Mouse (Mus musculus) heart, adult 9 months (tissue): ENCODE data around the gene Tmem106a.
A peak's percentile ranks its signal among the peaks of the same experiment; 100 is the strongest.

ENCODE experiments used
- DNase-seq, 2 experiments: peaks; one replicate each; pipeline ENCODE4 v3.0.0; 2022; ENCODE audit warnings: low spot score in 2 of 2

Tmem106a gene

DNA sequence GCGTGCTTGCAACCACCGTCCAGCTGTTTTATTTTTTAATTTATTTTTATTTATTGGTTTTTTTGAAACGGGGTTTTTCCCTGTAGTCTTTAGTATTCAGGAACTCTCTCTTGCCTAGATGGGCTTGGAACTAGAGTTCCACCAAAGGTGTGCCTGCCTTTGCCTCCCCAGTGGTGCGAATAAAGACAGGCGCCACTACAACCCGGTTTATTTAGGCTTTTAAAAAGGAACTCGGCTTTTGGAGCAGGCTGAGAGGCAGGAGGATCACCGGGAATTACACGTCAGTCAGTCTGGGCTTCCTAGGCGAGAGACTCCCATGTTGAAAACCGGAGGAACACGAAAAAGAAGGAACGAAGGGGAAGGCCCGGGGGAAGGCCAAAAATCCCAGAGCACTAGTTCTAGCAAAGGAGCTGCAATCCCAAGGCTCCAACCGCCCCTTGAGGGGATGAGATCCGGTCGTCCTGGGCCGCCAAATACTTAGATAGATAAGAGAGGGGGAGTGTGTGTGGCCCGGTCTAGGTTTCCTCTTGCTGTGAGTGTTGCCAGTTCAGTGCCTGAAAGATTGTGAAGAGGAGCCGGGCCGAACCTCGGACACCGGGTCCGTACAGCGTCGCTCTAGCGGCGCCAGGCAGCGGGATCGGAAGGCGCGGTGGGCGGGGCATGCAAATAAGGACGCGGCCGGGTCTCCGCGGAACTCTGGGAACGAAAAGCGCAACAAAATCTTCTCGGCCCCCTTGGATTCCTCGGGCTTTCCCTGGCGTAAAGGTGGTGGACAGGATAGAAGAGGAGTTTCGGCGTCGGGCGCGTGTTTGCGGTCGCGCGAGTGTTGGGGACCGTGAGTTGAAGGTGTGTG lies 59.0 kb downstream of the Tmem106a start:
- peak; percentile 71 to 83 for DNase-seq
